Mouse (Mus musculus): ENCODE measurements around the gene Frmpd1. TPM values are rescaled to one million over a fixed set of nuclear protein-coding genes. Genes with fewer than 3 reads are reported as not detected.

The Frmpd1 gene
- total RNA-seq, 1 experiment from 2014 or later = not detected

GRCm38 (mm10) chr4:45219946-45220345, 35.3 kb downstream of the Frmpd1 start:
- ATAC-seq (ENCODE audit: extremely low read depth, insufficient number of reproducible peaks, low FRiP score, poor library complexity, severe bottlenecking) = no peak

- ATAC-seq (ENCODE audit: extremely low read depth, insufficient number of reproducible peaks, low FRiP score, poor library complexity, severe bottlenecking) = no peak
These were observed 37.7 kb downstream of the Frmpd1 start for GRCm38 (mm10) chr4:45222395-45222794.

DNA sequence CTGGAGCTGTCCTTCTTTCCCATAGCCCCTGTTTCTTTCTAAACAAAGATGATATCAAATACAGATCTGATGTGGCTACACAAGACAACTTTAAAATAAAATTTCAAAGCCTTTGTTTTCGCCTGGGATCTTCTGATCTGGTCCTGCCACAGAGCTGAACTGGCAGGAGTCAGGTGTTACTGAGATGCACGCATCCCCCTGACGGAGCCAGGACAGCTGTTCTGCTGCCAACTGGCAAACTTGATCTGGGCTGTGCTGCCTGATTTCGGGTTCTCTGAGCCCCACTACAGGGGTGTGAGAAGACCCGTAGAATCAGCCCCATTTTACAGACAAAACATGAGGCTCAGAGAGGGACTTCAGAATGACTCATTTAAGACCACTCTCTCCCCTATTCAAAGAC, 45.6 kb downstream of the Frmpd1 start:
- no peak for ATAC-seq (ENCODE audit: extremely low read depth, insufficient number of reproducible peaks, low FRiP score, poor library complexity, severe bottlenecking)

GRCm38 (mm10) chr4:45238260-45238659, 53.6 kb downstream of the Frmpd1 start:
- ATAC-seq (ENCODE audit: extremely low read depth, insufficient number of reproducible peaks, low FRiP score, poor library complexity, severe bottlenecking) = no peak

GRCm38 (mm10) chr4:45241330-45241729, 56.7 kb downstream of the Frmpd1 start:
- ATAC-seq (ENCODE audit: extremely low read depth, insufficient number of reproducible peaks, low FRiP score, poor library complexity, severe bottlenecking) = no peak

DNA sequence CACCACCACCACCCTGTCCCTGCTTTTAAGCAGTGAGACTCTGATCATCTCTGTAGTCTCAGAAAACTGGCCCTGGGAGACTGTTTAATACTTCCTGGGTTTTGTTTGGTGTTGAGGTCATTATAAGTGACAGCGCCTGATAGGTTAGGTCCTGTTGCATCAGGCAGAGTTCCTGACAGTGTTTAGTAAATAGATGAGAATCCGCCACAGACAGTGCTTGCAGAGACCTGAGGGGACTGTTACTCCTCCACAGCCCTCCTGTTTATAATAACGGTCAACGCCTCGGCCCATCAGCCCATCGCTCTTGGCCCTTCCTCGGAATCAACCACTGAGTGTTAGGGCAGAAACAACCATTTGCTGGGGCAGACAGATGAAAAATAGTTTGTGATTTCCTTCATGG, 57.5 kb downstream of the Frmpd1 start:
- no peak for ATAC-seq (ENCODE audit: extremely low read depth, insufficient number of reproducible peaks, low FRiP score, poor library complexity, severe bottlenecking)

- no peak for ATAC-seq (ENCODE audit: extremely low read depth, insufficient number of reproducible peaks, low FRiP score, poor library complexity, severe bottlenecking)
These were observed 58.7 kb downstream of the Frmpd1 start for GRCm38 (mm10) chr4:45243211-45243902.

GRCm38 (mm10) chr4:45251265-45251664, 66.6 kb downstream of the Frmpd1 start:
- no peak for ATAC-seq (ENCODE audit: extremely low read depth, insufficient number of reproducible peaks, low FRiP score, poor library complexity, severe bottlenecking)

- ATAC-seq (ENCODE audit: extremely low read depth, insufficient number of reproducible peaks, low FRiP score, poor library complexity, severe bottlenecking) = no peak
These were observed 68.2 kb downstream of the Frmpd1 start for GRCm38 (mm10) chr4:45252861-45253262.

GRCm38 (mm10) chr4:45253839-45254601, 69.3 kb downstream of the Frmpd1 start:
- no peak for ATAC-seq (ENCODE audit: extremely low read depth, insufficient number of reproducible peaks, low FRiP score, poor library complexity, severe bottlenecking)

DNA sequence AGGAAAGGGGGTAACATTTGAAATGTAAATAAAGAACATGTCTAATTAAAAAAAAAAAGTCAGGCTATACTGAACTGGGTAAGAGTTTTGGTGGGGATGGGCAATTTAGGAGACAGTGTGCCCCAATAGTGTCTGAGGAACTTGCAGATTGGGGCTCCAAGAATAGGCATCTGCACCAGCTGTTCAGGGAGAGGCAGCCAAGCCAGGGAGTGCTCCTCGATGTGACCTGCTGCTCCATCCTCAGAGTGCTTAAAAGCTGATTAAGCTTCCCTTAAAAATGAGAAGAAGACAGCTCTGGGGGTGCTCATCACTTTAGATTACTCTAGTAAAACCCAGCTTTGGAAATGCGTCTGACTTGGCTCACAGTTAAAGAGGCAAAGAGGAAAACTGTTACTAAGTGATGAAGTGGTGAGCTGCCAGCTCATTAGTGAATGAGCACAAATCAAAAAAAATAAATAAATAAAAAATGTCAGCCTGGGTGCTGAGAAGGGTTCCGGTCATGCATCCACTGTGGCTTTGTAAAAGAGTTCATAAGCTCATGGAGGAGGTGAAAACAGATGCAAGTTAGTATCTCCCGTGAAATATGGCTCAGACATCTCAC, 74.7 kb downstream of the Frmpd1 start:
- ATAC-seq (ENCODE audit: extremely low read depth, insufficient number of reproducible peaks, low FRiP score, poor library complexity, severe bottlenecking) = no peak

DNA sequence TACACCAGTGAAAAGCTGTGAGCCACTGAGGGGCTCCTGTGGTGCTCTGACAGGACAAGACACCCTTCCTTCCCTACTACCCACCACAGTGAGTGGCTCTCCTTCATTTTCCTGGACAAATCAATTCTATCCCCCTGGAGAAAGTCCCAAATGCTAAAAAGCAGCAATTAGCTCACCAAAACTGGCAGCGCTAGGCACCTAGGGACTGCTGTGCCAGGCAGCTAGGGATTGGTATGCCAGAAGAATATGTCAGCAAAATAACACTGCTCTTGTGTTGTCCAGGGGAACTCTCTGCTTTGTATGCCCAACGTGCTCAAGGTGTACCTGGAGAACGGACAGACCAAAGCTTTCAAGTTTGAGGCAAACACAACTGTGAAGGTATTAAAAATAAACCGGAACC, 76.9 kb downstream of the Frmpd1 start:
- no peak for ATAC-seq (ENCODE audit: extremely low read depth, insufficient number of reproducible peaks, low FRiP score, poor library complexity, severe bottlenecking)

GRCm38 (mm10) chr4:45267883-45268282, 83.2 kb downstream of the Frmpd1 start:
- ATAC-seq (ENCODE audit: extremely low read depth, insufficient number of reproducible peaks, low FRiP score, poor library complexity, severe bottlenecking) = no peak

DNA sequence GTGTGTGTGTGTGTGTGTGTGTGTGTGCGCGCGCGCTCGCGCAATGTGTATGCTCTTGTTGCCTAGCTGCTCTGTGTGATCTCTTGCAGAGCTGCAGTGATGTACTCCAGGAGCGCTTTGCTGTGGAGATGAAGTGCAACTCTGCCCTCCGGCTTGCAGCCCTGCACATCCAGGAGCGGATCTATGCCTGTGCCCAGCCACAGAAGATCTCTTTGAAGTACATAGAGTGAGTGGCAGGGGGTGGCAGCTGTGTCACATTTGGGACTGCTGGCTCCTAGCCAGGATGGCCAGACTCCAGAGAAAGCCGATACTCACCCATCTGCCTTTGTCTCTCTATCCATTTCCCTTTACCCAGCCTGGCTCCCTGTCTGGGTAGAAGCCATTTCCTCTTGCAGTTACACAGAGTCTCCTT, 86.4 kb downstream of the Frmpd1 start:
- no peak for ATAC-seq (ENCODE audit: extremely low read depth, insufficient number of reproducible peaks, low FRiP score, poor library complexity, severe bottlenecking)

- no peak for ATAC-seq (ENCODE audit: extremely low read depth, insufficient number of reproducible peaks, low FRiP score, poor library complexity, severe bottlenecking)
These were observed 91.1 kb downstream of the Frmpd1 start for GRCm38 (mm10) chr4:45275770-45276169.

- no peak for ATAC-seq (ENCODE audit: extremely low read depth, insufficient number of reproducible peaks, low FRiP score, poor library complexity, severe bottlenecking)
These were observed 94.6 kb downstream of the Frmpd1 start for GRCm38 (mm10) chr4:45279292-45279691.

DNA sequence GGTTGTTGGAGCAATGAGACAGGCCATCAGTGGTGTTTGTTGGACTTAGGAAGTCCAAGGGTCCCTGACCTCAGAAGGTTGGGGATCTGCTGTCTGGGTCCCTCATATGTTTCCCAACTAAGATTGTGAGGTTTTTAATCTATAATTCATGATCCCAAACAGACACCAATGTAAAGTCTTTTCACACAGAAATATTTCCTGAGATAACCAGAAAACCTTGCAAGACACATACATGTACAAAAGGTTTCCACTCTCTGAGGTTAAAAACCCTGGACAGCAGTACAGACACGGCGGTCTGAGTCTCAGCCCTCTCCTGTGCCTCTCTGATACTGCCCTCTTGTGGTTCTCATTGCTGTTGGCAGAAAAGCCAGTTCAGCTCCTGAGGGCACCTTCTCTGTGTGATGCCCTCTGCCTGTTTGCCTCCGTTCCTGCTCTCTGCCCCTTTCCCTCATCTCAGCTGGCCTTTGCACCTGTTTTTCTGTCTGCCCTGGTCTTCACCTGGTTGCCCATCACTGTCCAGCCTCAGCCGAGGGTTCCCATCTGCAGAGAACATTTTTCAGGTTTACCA, 95.4 kb downstream of the Frmpd1 start:
- ATAC-seq (ENCODE audit: extremely low read depth, insufficient number of reproducible peaks, low FRiP score, poor library complexity, severe bottlenecking) = peak; percentile 52; the same call in 1 of the 2 replicates

DNA sequence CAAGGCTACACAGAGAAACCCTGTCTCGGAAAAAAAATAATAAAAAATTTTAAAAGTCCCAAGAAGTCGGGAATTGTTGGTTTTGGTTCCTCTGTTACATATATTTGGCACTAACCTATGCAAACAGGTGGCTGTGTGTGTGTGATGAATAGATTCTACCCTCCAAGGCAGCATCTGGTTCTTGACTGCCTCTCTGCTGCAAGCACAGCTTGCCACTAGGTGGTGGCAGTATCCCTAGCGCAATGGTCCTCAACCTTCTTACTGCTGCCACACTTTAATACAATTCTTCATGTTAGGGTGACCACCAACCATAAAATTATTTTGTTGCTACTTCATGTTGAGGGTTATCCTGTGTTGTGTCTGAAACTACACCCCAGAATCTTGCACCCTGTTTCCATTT, 101.6 kb downstream of the Frmpd1 start:
- ATAC-seq (ENCODE audit: extremely low read depth, insufficient number of reproducible peaks, low FRiP score, poor library complexity, severe bottlenecking) = no peak

GRCm38 (mm10) chr4:45287906-45288305, 103.2 kb downstream of the Frmpd1 start:
- no peak for ATAC-seq (ENCODE audit: extremely low read depth, insufficient number of reproducible peaks, low FRiP score, poor library complexity, severe bottlenecking)
